Mouse (Mus musculus) splenic B cell, adult 2 months (primary cell): Measurements from ENCODE around the gene Mfsd4b1.

Experiments used
- DNase-seq: peaks from one replicate; pipeline ENCODE4 v3.0.0-alpha.2; 2011; ENCODE audit warnings: low read depth, low spot score
- H3K27me3 ChIP-seq: 2 replicates; pipeline ENCODE4 v1.6.1; 2012; ENCODE audit warnings: mild to moderate bottlenecking, low read length, moderate library complexity, mixed read lengths; ENCODE audit not compliant: control insufficient read depth, poor library complexity, insufficient read depth, severe bottlenecking
- H3K36me3 ChIP-seq: 2 replicates; pipeline ENCODE4 v1.6.1; 2012; ENCODE audit warnings: mild to moderate bottlenecking, low read length, moderate library complexity, mixed read lengths; ENCODE audit not compliant: control insufficient read depth, poor library complexity, insufficient read depth, severe bottlenecking

Mfsd4b1 gene

GRCm38 (mm10) chr10:40024554-40025428 lies at the start of gene Mfsd4b1:
Mfsd4b1 (minus strand) TSS chr10:40025268.
- DNase-seq: peak; percentile 80
- no peaks in the 10 kb centered on the region for H3K36me3 ChIP-seq
- H3K27me3 ChIP-seq: no peaks in the 10 kb centered on the region

GRCm38 (mm10) chr10:40073608-40074007 lies 48.5 kb upstream of the Mfsd4b1 start:
- Histone ChIP-seq H3K27me3 (no peaks in the 10 kb centered on the region), H3K36me3 (no peaks in the 10 kb centered on the region)
- no peak for DNase-seq

- H3K36me3 ChIP-seq: no peaks in the 10 kb centered on the region
- no peaks in the 10 kb centered on the region for H3K27me3 ChIP-seq
- no peak for DNase-seq
These were observed 45.6 kb upstream of the Mfsd4b1 start for GRCm38 (mm10) chr10:40070684-40071083.

- no peak for DNase-seq
- no peaks in the 10 kb centered on the region for H3K27me3 ChIP-seq
- no peaks in the 10 kb centered on the region for H3K36me3 ChIP-seq
These were observed 44.2 kb upstream of the Mfsd4b1 start for GRCm38 (mm10) chr10:40069270-40069669.

GRCm38 (mm10) chr10:40068595-40068994 lies 43.5 kb upstream of the Mfsd4b1 start:
- DNase-seq: peak; percentile 43
- Histone ChIP-seq H3K27me3 (no peaks in the 10 kb centered on the region), H3K36me3 (no peaks in the 10 kb centered on the region)

- no peak for DNase-seq
- no peaks in the 10 kb centered on the region for H3K36me3 ChIP-seq
- H3K27me3 ChIP-seq: no peaks in the 10 kb centered on the region
These were observed 42.5 kb upstream of the Mfsd4b1 start for GRCm38 (mm10) chr10:40067529-40067928.

- Histone ChIP-seq H3K36me3 (no peaks in the 10 kb centered on the region), H3K27me3 (no peaks in the 10 kb centered on the region)
- no peak for DNase-seq
These were observed 42.0 kb upstream of the Mfsd4b1 start for GRCm38 (mm10) chr10:40067071-40067470.

- no peaks in the 10 kb centered on the region for H3K27me3 ChIP-seq
- no peaks in the 10 kb centered on the region for H3K36me3 ChIP-seq
- DNase-seq: no peak
These were observed 40.3 kb upstream of the Mfsd4b1 start for GRCm38 (mm10) chr10:40065357-40065756.

- Histone ChIP-seq H3K27me3 (no peaks in the 10 kb centered on the region), H3K36me3 (no peaks in the 10 kb centered on the region)
- DNase-seq: no peak
These were observed 38.3 kb upstream of the Mfsd4b1 start for GRCm38 (mm10) chr10:40063291-40063890.

GRCm38 (mm10) chr10:40062812-40063211 lies 37.7 kb upstream of the Mfsd4b1 start:
- H3K27me3 ChIP-seq: no peaks in the 10 kb centered on the region
- no peaks in the 10 kb centered on the region for H3K36me3 ChIP-seq
- no peak for DNase-seq

- H3K36me3 ChIP-seq: no peaks in the 10 kb centered on the region
- DNase-seq: no peak
- no peaks in the 10 kb centered on the region for H3K27me3 ChIP-seq
These were observed 36.9 kb upstream of the Mfsd4b1 start for GRCm38 (mm10) chr10:40061926-40062325.

GRCm38 (mm10) chr10:40058786-40059120 lies 33.7 kb upstream of the Mfsd4b1 start:
- Histone ChIP-seq H3K27me3 (no peaks in the 10 kb centered on the region), H3K36me3 (no peaks in the 10 kb centered on the region)
- DNase-seq: no peak

GRCm38 (mm10) chr10:40058062-40058785 lies 33.2 kb upstream of the Mfsd4b1 start:
- Histone ChIP-seq H3K36me3 (no peaks in the 10 kb centered on the region), H3K27me3 (no peaks in the 10 kb centered on the region)
- DNase-seq: no peak

- H3K27me3 ChIP-seq: no peaks in the 10 kb centered on the region
- DNase-seq: no peak
These were observed 32.5 kb upstream of the Mfsd4b1 start for GRCm38 (mm10) chr10:40057615-40058014.

GRCm38 (mm10) chr10:40054455-40054854 lies 29.4 kb upstream of the Mfsd4b1 start:
- DNase-seq: no peak
- H3K27me3 ChIP-seq: no peaks in the 10 kb centered on the region

More at GRCm38 (mm10) chr10:40057615-40058014, 32.5 kb upstream of the Mfsd4b1 start:
- no peaks in the 10 kb centered on the region for H3K36me3 ChIP-seq

More at GRCm38 (mm10) chr10:40054455-40054854, 29.4 kb upstream of the Mfsd4b1 start:
- H3K36me3 ChIP-seq: no peaks in the 10 kb centered on the region
